Mouse (Mus musculus): Measurements from ENCODE around the gene Stpg4. TPM values are rescaled to one million over a fixed set of nuclear protein-coding genes. Genes with fewer than 3 reads are reported as not detected.

Gene Stpg4
- polyA plus RNA-seq (2012; rRNA removed): 0.21 TPM in 1 of 2 replicates, not detected in the other

DNA sequence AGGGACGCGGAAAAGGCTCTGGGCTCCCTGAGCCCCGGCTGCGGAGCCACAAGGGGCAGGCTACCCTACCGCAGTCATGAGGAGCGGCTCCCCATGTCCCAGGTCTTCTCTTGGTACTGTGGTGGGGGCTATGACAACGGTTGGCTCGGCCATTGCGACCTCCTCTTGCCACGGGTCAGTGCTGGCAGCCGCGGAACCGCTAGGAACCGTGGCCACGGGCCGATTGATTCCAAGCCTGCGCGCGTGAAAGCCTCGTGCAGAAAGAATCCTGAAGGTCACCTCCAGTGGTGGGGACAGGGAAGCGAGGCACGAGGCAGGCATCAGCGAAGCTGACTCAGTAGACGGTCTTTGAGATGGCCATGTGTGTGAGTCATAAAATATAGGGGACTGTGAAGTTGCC lies at the start of gene Stpg4:
Gene Stpg4, minus strand, starts transcription at position 231 of the 400 bp plus-strand sequence.
- 93% methylated on average over 24 of the region's 24 CpGs for WGBS
- H3K4me1 ChIP-seq (ENCODE audit: control insufficient read depth, insufficient read depth, insufficient read length): no peaks in the 10 kb centered on the region
- H3K27ac ChIP-seq (ENCODE audit: insufficient read depth, low read length): no peak within 1 kb of the TSS
- TF ChIP-seq CTCF (IDR thresholded peaks at IDR 0.05; ENCODE audit: extremely low read depth, insufficient read depth, insufficient read length, insufficient replicate concordance): no peak
- no peak for TF ChIP-seq POLR2A (IDR thresholded peaks at IDR 0.05; ENCODE audit: low read depth, low read length)
- no peaks in the 10 kb centered on the region for H3K27me3 ChIP-seq (ENCODE audit: control insufficient read depth, insufficient read depth, low read length)
- H3K36me3 ChIP-seq (ENCODE audit: control insufficient read depth, insufficient read depth, low read length): peaks cover 9% of the 10 kb centered on the region
- DNase-seq (ENCODE audit: low read depth in 1 of 2, low spot score in 2 of 2): no peak
- no peak within 1 kb of the TSS for H3K4me3 ChIP-seq (ENCODE audit: extremely low read depth, insufficient read depth, insufficient read length)

DNA sequence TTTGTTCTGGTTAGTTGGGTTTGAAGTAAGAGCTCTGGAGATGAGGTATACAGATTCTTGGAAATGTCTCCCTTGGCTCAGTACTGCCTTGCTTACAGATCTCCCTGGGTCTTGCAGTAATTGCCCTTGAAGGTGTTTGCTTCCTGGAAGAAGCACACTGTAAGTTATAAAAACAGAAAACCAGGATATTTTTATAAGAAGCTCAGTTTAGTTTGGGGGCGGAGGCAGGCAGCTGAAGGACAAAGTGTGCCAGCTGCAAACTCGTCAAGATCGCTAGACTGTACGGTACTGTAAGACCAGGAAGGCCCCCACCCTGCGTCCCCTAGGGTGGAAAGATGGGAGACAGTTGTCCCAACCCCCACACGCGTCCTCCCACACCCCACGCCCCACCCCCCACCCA lies 47.8 kb upstream of the Stpg4 start:
- TF ChIP-seq POLR2A (IDR thresholded peaks at IDR 0.05; ENCODE audit: low read depth, low read length): no peak
- TF ChIP-seq CTCF (IDR thresholded peaks at IDR 0.05; ENCODE audit: extremely low read depth, insufficient read depth, insufficient read length, insufficient replicate concordance): no peak
- Histone ChIP-seq H3K27me3 (ENCODE audit: control insufficient read depth, insufficient read depth, low read length) (no peaks in the 10 kb centered on the region), H3K4me3 (ENCODE audit: extremely low read depth, insufficient read depth, insufficient read length) (no peak overlapping the region), H3K27ac (ENCODE audit: insufficient read depth, low read length) (no peak overlapping the region), H3K36me3 (ENCODE audit: control insufficient read depth, insufficient read depth, low read length) (no peaks in the 10 kb centered on the region), H3K4me1 (ENCODE audit: control insufficient read depth, insufficient read depth, insufficient read length) (no peaks in the 10 kb centered on the region)
- 65% methylated on average over 8 of the region's 8 CpGs for WGBS
- no peak for DNase-seq (ENCODE audit: low read depth in 1 of 2, low spot score in 2 of 2)

DNA sequence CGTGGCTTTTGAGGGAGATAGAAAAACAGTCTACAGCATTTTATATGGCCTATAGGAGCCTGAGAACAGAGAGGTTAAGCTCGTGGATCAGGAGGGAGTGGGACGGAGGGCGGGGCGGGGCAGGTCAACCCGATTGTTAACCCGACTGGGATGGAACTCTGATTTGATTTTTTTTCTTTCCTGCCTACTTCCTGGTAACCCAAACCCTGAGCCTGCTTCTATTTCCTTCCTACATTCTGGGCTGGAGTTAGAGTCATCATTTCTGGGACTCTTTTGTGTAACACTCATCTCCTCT lies 46.9 kb upstream of the Stpg4 start:
- 9% methylated on average over 7 of the region's 7 CpGs for WGBS
- H3K4me1 ChIP-seq (ENCODE audit: control insufficient read depth, insufficient read depth, insufficient read length): no peaks in the 10 kb centered on the region
- no peaks in the 10 kb centered on the region for H3K36me3 ChIP-seq (ENCODE audit: control insufficient read depth, insufficient read depth, low read length)
- DNase-seq (ENCODE audit: low read depth in 1 of 2, low spot score in 2 of 2): no peak
- H3K27ac ChIP-seq (ENCODE audit: insufficient read depth, low read length): no peak overlapping the region
- TF ChIP-seq CTCF (IDR thresholded peaks at IDR 0.05; ENCODE audit: extremely low read depth, insufficient read depth, insufficient read length, insufficient replicate concordance): no peak
- TF ChIP-seq POLR2A (IDR thresholded peaks at IDR 0.05; ENCODE audit: low read depth, low read length): no peak
- no peaks in the 10 kb centered on the region for H3K27me3 ChIP-seq (ENCODE audit: control insufficient read depth, insufficient read depth, low read length)
- H3K4me3 ChIP-seq (ENCODE audit: extremely low read depth, insufficient read depth, insufficient read length): peak overlapping the region; percentile 39; the same call in 1 of the 2 replicates

DNA sequence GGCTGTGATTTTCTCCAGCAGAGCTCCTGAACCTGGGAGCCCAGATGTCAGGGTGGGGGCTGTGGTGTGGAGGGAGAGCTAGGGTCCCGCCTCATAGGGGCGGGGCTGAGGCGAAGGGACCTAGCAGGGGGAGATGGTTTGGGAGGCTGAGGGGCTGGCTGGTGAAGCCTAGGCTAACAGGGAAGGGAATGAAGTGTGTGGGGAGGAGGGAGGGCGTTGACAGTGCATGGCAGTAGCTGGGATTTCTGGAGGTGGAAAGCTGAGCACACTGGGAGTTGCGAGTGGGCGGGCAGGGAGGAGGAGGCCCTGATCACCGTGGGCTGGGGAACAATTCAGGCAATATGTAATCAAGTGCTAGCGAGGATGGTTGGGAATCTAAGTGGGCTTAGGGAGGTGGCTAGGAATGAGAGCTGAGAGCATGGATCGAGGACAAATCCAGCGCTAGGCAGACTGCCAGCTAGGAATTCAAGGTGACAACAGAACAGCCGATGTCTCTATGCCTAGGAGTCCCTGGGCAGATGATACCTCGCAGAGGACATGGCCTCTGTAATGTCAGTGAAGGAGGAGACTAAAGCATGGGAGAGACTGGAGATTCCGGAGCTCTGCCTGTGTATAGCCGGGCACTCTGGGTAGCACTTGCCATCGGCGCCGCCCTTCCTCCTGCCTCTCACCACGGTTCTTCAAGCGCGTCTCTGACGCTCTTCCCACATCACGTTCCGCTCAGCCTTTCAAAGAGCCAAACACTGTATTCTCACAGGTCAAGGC lies 46.4 kb upstream of the Stpg4 start:
- H3K4me1 ChIP-seq (ENCODE audit: control insufficient read depth, insufficient read depth, insufficient read length): no peaks in the 10 kb centered on the region
- H3K4me3 ChIP-seq (ENCODE audit: extremely low read depth, insufficient read depth, insufficient read length): peak overlapping the region; percentile 39
- no peak for TF ChIP-seq POLR2A (IDR thresholded peaks at IDR 0.05; ENCODE audit: low read depth, low read length)
- no peak for TF ChIP-seq CTCF (IDR thresholded peaks at IDR 0.05; ENCODE audit: extremely low read depth, insufficient read depth, insufficient read length, insufficient replicate concordance)
- WGBS: 6% methylated on average over 23 of the region's 23 CpGs
- H3K36me3 ChIP-seq (ENCODE audit: control insufficient read depth, insufficient read depth, low read length): no peaks in the 10 kb centered on the region
- DNase-seq (ENCODE audit: low read depth in 1 of 2, low spot score in 2 of 2): peak in 1 of 2 experiments; percentile 19
- H3K27me3 ChIP-seq (ENCODE audit: control insufficient read depth, insufficient read depth, low read length): no peaks in the 10 kb centered on the region
- H3K27ac ChIP-seq (ENCODE audit: insufficient read depth, low read length): no peak overlapping the region

DNA sequence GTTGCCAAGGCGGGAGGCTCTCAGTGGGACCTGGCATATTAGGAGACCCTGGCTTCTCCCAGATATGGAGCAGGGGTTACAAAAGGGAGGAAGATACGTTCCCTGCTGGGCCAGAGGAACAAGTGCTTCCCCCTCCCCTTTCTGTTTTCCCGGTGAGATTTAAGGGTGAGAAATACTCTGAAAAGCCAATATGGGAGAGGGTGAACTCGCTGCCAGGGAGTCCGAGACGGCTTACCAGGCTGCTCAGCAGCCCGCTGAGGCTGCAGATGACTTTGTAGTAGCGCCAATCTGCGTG lies 45.8 kb upstream of the Stpg4 start:
- DNase-seq (ENCODE audit: low read depth in 1 of 2, low spot score in 2 of 2): no peak
- no peaks in the 10 kb centered on the region for H3K4me1 ChIP-seq (ENCODE audit: control insufficient read depth, insufficient read depth, insufficient read length)
- no peaks in the 10 kb centered on the region for H3K27me3 ChIP-seq (ENCODE audit: control insufficient read depth, insufficient read depth, low read length)
- no peak overlapping the region for H3K27ac ChIP-seq (ENCODE audit: insufficient read depth, low read length)
- TF ChIP-seq CTCF (IDR thresholded peaks at IDR 0.05; ENCODE audit: extremely low read depth, insufficient read depth, insufficient read length, insufficient replicate concordance) (no peak), POLR2A (IDR thresholded peaks at IDR 0.05; ENCODE audit: low read depth, low read length) (no peak)
- WGBS: 24% methylated on average over 9 of the region's 9 CpGs
- no peak overlapping the region for H3K4me3 ChIP-seq (ENCODE audit: extremely low read depth, insufficient read depth, insufficient read length)
- H3K36me3 ChIP-seq (ENCODE audit: control insufficient read depth, insufficient read depth, low read length): no peaks in the 10 kb centered on the region

DNA sequence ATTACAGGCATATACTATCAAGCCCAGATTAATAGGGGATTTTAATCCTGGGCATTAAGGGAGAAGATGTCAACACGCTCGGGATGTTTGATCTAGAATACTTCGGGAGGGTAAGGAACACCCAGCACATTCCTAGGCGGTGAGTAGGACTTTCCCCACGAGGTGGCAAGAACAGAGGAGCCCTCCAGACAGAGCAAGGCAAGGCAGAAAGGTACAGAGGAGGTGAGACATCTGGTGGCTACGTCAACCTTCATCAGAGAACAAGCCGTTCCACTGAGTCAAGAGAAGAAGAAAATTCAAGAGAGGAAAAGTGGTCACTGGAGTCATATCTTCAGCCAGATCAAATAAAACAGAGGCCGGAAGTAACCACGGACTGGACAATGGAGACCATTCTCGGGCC lies 45.3 kb upstream of the Stpg4 start:
- 37% methylated on average over 10 of the region's 10 CpGs for WGBS
- Histone ChIP-seq H3K4me3 (ENCODE audit: extremely low read depth, insufficient read depth, insufficient read length) (no peak overlapping the region), H3K27me3 (ENCODE audit: control insufficient read depth, insufficient read depth, low read length) (no peaks in the 10 kb centered on the region), H3K36me3 (ENCODE audit: control insufficient read depth, insufficient read depth, low read length) (no peaks in the 10 kb centered on the region), H3K27ac (ENCODE audit: insufficient read depth, low read length) (no peak overlapping the region), H3K4me1 (ENCODE audit: control insufficient read depth, insufficient read depth, insufficient read length) (no peaks in the 10 kb centered on the region)
- no peak for TF ChIP-seq POLR2A (IDR thresholded peaks at IDR 0.05; ENCODE audit: low read depth, low read length)
- no peak for TF ChIP-seq CTCF (IDR thresholded peaks at IDR 0.05; ENCODE audit: extremely low read depth, insufficient read depth, insufficient read length, insufficient replicate concordance)
- no peak for DNase-seq (ENCODE audit: low read depth in 1 of 2, low spot score in 2 of 2)

DNA sequence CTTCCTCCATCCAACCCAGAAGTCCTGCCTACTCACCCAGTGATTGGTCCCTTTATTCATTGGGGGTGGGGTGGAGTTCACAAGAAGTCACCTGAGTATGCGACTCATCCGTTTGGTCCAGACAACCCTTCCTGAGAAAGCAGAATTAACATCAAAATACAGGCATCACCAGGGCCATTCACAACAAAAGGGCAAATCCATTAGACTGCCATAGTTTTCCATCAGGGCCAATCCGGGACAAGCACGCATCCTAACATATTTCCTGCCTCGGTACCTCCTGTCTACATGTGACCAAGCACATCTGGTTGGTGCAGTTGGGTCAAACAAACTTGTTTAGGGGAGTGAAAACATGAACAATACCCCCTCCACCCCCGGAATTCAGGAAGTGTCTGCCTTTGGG lies 44.1 kb upstream of the Stpg4 start:
- no peak for DNase-seq (ENCODE audit: low read depth in 1 of 2, low spot score in 2 of 2)
- Histone ChIP-seq H3K4me3 (ENCODE audit: extremely low read depth, insufficient read depth, insufficient read length) (no peak overlapping the region), H3K27ac (ENCODE audit: insufficient read depth, low read length) (no peak overlapping the region), H3K4me1 (ENCODE audit: control insufficient read depth, insufficient read depth, insufficient read length) (no peaks in the 10 kb centered on the region), H3K36me3 (ENCODE audit: control insufficient read depth, insufficient read depth, low read length) (no peaks in the 10 kb centered on the region), H3K27me3 (ENCODE audit: control insufficient read depth, insufficient read depth, low read length) (no peaks in the 10 kb centered on the region)
- no peak for TF ChIP-seq CTCF (IDR thresholded peaks at IDR 0.05; ENCODE audit: extremely low read depth, insufficient read depth, insufficient read length, insufficient replicate concordance)
- WGBS: 94% methylated on average over 6 of the region's 6 CpGs

Measured in spleen, adult 2 months (tissue).